Mouse (Mus musculus) kidney, adult 2 months (tissue): ENCODE measurements at regions not wholly inside any gene's neighbourhood (a gene's known extent, or its start where the extent isn't known, plus 50 kb on each side); places are given as distances from the start of the nearest gene placed in this dataset.

ENCODE experiments used
- DNase-seq: peaks from one replicate; pipeline ENCODE4 v3.0.0; 2021
- H3K27ac ChIP-seq: fragments of 200-500 bp; 2 replicates; pipeline ENCODE4 v1.5.1; 2012; ENCODE audit warnings: low read depth, low read length, control low read depth, inconsistent platforms; ENCODE audit not compliant: insufficient read depth
- H3K27me3 ChIP-seq: fragments of 200-500 bp; replicated peaks from 2 replicates; pipeline ENCODE4 v1.6.1; 2012; ENCODE audit warnings: mild to moderate bottlenecking, moderate library complexity, low read length, inconsistent platforms; ENCODE audit not compliant: control insufficient read depth, insufficient read depth
- H3K36me3 ChIP-seq: fragments of 200-500 bp; 2 replicates; pipeline ENCODE4 v1.6.1; 2012; ENCODE audit warnings: mild to moderate bottlenecking, moderate library complexity, low read length, inconsistent platforms; ENCODE audit not compliant: control insufficient read depth, insufficient read depth
- H3K4me1 ChIP-seq: fragments of 200-500 bp; 2 replicates; pipeline ENCODE4 v1.6.1; 2011; ENCODE audit warnings: low read length; ENCODE audit not compliant: control insufficient read depth, insufficient read depth
- H3K4me3 ChIP-seq: fragments of 200-500 bp; 2 replicates; pipeline ENCODE4 v1.5.1; 2011; ENCODE audit warnings: mild to moderate bottlenecking, low read depth, low read length, control low read depth; ENCODE audit not compliant: insufficient read depth
- CTCF ChIP-seq: fragments of 200-500 bp; conservative IDR thresholded peaks from 2 replicates; pipeline ENCODE4 v1.5.1; 2011; ENCODE audit warnings: low read depth, mild to moderate bottlenecking, control low read depth, low read length, moderate library complexity, mixed read lengths; ENCODE audit not compliant: insufficient read depth, insufficient read length
- POLR2A ChIP-seq: fragments of 200-500 bp; IDR thresholded peaks from one replicate; pipeline ENCODE4 v1.6.1; 2011; ENCODE audit warnings: low read depth, low read length, control low read depth
- WGBS: fragments of 180-500 bp; shearing (Covaris S2); methylation state at CpG from one replicate; pipeline ENCODE4 v1.1.7; 2018; 5-methylcytosine and 5-hydroxymethylcytosine counted together

GRCm38 (mm10) chr5:107035376-107035775 is 71.3 kb downstream of the Cdc7 start:
- WGBS = 36% methylated on average over 4 of the region's 4 CpGs
- Histone ChIP-seq H3K27ac (no peak overlapping the region), H3K27me3 (no peaks in the 10 kb centered on the region), H3K4me3 (no peak overlapping the region), H3K4me1 (peaks cover 7% of the 10 kb centered on the region; the same call in 1 of the 2 replicates), H3K36me3 (no peaks in the 10 kb centered on the region)
- TF ChIP-seq CTCF (no peak), POLR2A (no peak)
- no peak for DNase-seq

GRCm38 (mm10) chr5:107035782-107036181 is 71.7 kb downstream of the Cdc7 start:
- Histone ChIP-seq H3K4me3 (no peak overlapping the region), H3K27me3 (no peaks in the 10 kb centered on the region), H3K36me3 (no peaks in the 10 kb centered on the region), H3K4me1 (peaks cover 9% of the 10 kb centered on the region; the same call in 1 of the 2 replicates), H3K27ac (no peak overlapping the region)
- no peak for TF ChIP-seq POLR2A
- no peak for TF ChIP-seq CTCF
- no peak for DNase-seq
- 63% methylated on average over 6 of the region's 6 CpGs for WGBS

- no peak overlapping the region for H3K27ac ChIP-seq
- no peaks in the 10 kb centered on the region for H3K27me3 ChIP-seq
- H3K4me1 ChIP-seq = peaks cover 11% of the 10 kb centered on the region; the same call in 1 of the 2 replicates
- H3K4me3 ChIP-seq = no peak overlapping the region
- no peak for DNase-seq
- 80% methylated on average over 6 of the region's 6 CpGs for WGBS
- no peaks in the 10 kb centered on the region for H3K36me3 ChIP-seq
- TF ChIP-seq POLR2A = no peak
Measured at GRCm38 (mm10) chr5:107036475-107036874, 72.4 kb downstream of the Cdc7 start.

GRCm38 (mm10) chr5:107037087-107037486 is 73.0 kb downstream of the Cdc7 start:
- 66% methylated on average over 6 of the region's 6 CpGs for WGBS

GRCm38 (mm10) chr5:107039340-107039739 is 75.2 kb downstream of the Cdc7 start:
- Histone ChIP-seq H3K36me3 (no peaks in the 10 kb centered on the region), H3K27ac (no peak overlapping the region), H3K27me3 (no peaks in the 10 kb centered on the region), H3K4me1 (peaks cover 11% of the 10 kb centered on the region; the same call in 1 of the 2 replicates), H3K4me3 (no peak overlapping the region)
- DNase-seq = no peak
- 96% methylated on average over 8 of the region's 8 CpGs for WGBS
- TF ChIP-seq CTCF = no peak
- no peak for TF ChIP-seq POLR2A

More at GRCm38 (mm10) chr5:107037087-107037486, 73.0 kb downstream of the Cdc7 start:
- TF ChIP-seq POLR2A (no peak), CTCF (no peak)
- Histone ChIP-seq H3K36me3 (no peaks in the 10 kb centered on the region), H3K4me1 (peaks cover 11% of the 10 kb centered on the region; the same call in 1 of the 2 replicates), H3K27me3 (no peaks in the 10 kb centered on the region), H3K4me3 (no peak overlapping the region), H3K27ac (no peak overlapping the region)
- no peak for DNase-seq

- TF ChIP-seq CTCF (no peak), POLR2A (no peak)
- DNase-seq = peak; percentile 12
- no peaks in the 10 kb centered on the region for H3K27me3 ChIP-seq
- 78% methylated on average over 6 of the region's 6 CpGs for WGBS
- H3K4me3 ChIP-seq = no peak overlapping the region
- H3K4me1 ChIP-seq = peaks cover 11% of the 10 kb centered on the region; the same call in 1 of the 2 replicates
- no peaks in the 10 kb centered on the region for H3K36me3 ChIP-seq
- peak overlapping the region; percentile 74; the same call in 1 of the 2 replicates for H3K27ac ChIP-seq
Measured at GRCm38 (mm10) chr5:107039956-107040355, 75.8 kb downstream of the Cdc7 start.

- TF ChIP-seq POLR2A (no peak), CTCF (no peak)
- H3K36me3 ChIP-seq = no peaks in the 10 kb centered on the region
- peak overlapping the region; percentile 20; the same call in 1 of the 2 replicates for H3K27ac ChIP-seq
- no peak overlapping the region for H3K4me3 ChIP-seq
- no peaks in the 10 kb centered on the region for H3K27me3 ChIP-seq
- peaks cover 9% of the 10 kb centered on the region; the same call in 1 of the 2 replicates for H3K4me1 ChIP-seq
- 41% methylated on average over 10 of the region's 10 CpGs for whole genome bisulfite sequencing
- DNase-seq = peak; percentile 40
Measured at GRCm38 (mm10) chr5:107040489-107040888, 76.4 kb downstream of the Cdc7 start.

GRCm38 (mm10) chr5:107045163-107045562 is 81.0 kb downstream of the Cdc7 start:
- TF ChIP-seq CTCF = no peak
- TF ChIP-seq POLR2A = no peak
- DNase-seq = no peak
- peaks cover 4% of the 10 kb centered on the region; the same call in 1 of the 2 replicates for H3K4me1 ChIP-seq
- H3K27me3 ChIP-seq = no peaks in the 10 kb centered on the region
- no peak overlapping the region for H3K27ac ChIP-seq
- WGBS = 82% methylated on average over 10 of the region's 10 CpGs
- H3K36me3 ChIP-seq = no peaks in the 10 kb centered on the region
- no peak overlapping the region for H3K4me3 ChIP-seq
